Mouse (Mus musculus) thymus, adult 2 months (tissue): Measurements from ENCODE around the gene Gpr84.

Experiments used
- CTCF ChIP-seq: fragments of 200-500 bp; IDR thresholded peaks from 2 replicates; pipeline ENCODE4 v1.5.1; 2012; ENCODE audit warnings: mild to moderate bottlenecking, control low read depth, low read length, moderate library complexity, borderline replicate concordance; ENCODE audit not compliant: control insufficient read depth, poor library complexity, insufficient read depth; ENCODE audit errors: extremely low read depth
- POLR2A ChIP-seq: fragments of 200-500 bp; IDR thresholded peaks from 2 replicates; pipeline ENCODE4 v1.6.1; 2012; ENCODE audit warnings: mild to moderate bottlenecking, low read length, control low read depth, moderate library complexity; ENCODE audit not compliant: control insufficient read depth, poor library complexity, insufficient read depth; ENCODE audit errors: extremely low read depth

- no peak for TF ChIP-seq POLR2A
- TF ChIP-seq CTCF = no peak
Measured at GRCm38 (mm10) chr15:103305792-103306645, 4.4 kb downstream of the Gpr84 start.
